Mouse (Mus musculus) CH12.LX (cell line): ENCODE data around the gene Mier3. TPM values are rescaled to one million over a fixed set of nuclear protein-coding genes. Genes with fewer than 3 reads are reported as not detected.

Experiments
- DNase-seq: peaks from one replicate; pipeline ENCODE4 v3.0.0-alpha.2; 2013; ENCODE audit errors: extremely low read depth
- H3K27ac ChIP-seq: 2 replicates; pipeline ENCODE4 v1.5.1; 2012; ENCODE audit warnings: low read depth, mild to moderate bottlenecking, control low read depth, moderate library complexity; ENCODE audit not compliant: insufficient read depth
- H3K27me3 ChIP-seq: replicated peaks from 2 replicates; pipeline ENCODE3; 2012; ENCODE audit warnings: inconsistent platforms
- H3K36me3 ChIP-seq, 2 experiments: replicated peaks in 1 of 2; 2 replicates each; pipeline versions ENCODE3 to v1.6.1; 2012; ENCODE audit warnings: inconsistent platforms in 1 of 2, low read length in 1 of 2, mild to moderate bottlenecking in 1 of 2, mixed read lengths in 1 of 2, moderate library complexity in 1 of 2; ENCODE audit not compliant: control insufficient read depth in 1 of 2, insufficient read depth in 1 of 2
- H3K4me1 ChIP-seq, 2 experiments: 2 replicates each; pipeline ENCODE4 v1.6.1; 2012; ENCODE audit warnings: inconsistent platforms in 1 of 2, moderate library complexity in 1 of 2; ENCODE audit not compliant: insufficient read depth in 2 of 2, control insufficient read depth in 1 of 2
- H3K4me2 ChIP-seq: 2 replicates; pipeline ENCODE4 v1.6.1; 2012; ENCODE audit warnings: low read depth, mild to moderate bottlenecking, control low read depth; ENCODE audit not compliant: poor library complexity, insufficient read depth, severe bottlenecking
- H3K4me3 ChIP-seq, 3 experiments: fragments of 150-350 bp in 1 of 3; sonication (generic) in 1 of 3; replicated peaks in 1 of 3; 2 replicates each; pipeline versions ENCODE3 to v1.5.1; 2011 to 2012; ENCODE audit warnings: low read depth in 2 of 3, low read length in 2 of 3, mild to moderate bottlenecking in 2 of 3, moderate library complexity in 2 of 3, control low read depth in 1 of 3, improper control_type of control experiment in 1 of 3, inconsistent platforms in 1 of 3, mixed read lengths in 1 of 3; ENCODE audit not compliant: poor library complexity in 1 of 3
- H3K79me2 ChIP-seq: replicated peaks from 2 replicates; pipeline ENCODE4 v1.6.1; 2012; ENCODE audit warnings: mild to moderate bottlenecking, moderate library complexity; ENCODE audit not compliant: control insufficient read depth, poor library complexity, insufficient read depth, severe bottlenecking; ENCODE audit errors: extremely low read depth
- H3K9ac ChIP-seq: 2 replicates; pipeline ENCODE4 v1.6.1; 2012; ENCODE audit warnings: low read depth, mild to moderate bottlenecking, control low read depth, moderate library complexity; ENCODE audit not compliant: insufficient read depth
- H3K9me3 ChIP-seq: replicated peaks from 2 replicates; pipeline ENCODE3; 2012; ENCODE audit warnings: low read length, inconsistent platforms, mixed read lengths
- CHD2 ChIP-seq: IDR thresholded peaks from 2 replicates; pipeline ENCODE4 v1.6.1; 2011; ENCODE audit warnings: low read length, improper control_type of control experiment
- CTCF ChIP-seq, 2 experiments: IDR thresholded peaks in 1 of 2; conservative IDR thresholded peaks in 1 of 2; 2 replicates each; pipeline ENCODE4 v1.5.1; 2011 to 2012; ENCODE audit warnings: low read depth in 2 of 2, low read length in 2 of 2, improper control_type of control experiment in 1 of 2, inconsistent platforms in 1 of 2, mild to moderate bottlenecking in 1 of 2, moderate library complexity in 1 of 2
- ELF1 ChIP-seq: IDR thresholded peaks from 2 replicates; pipeline ENCODE4 v1.6.1; 2014; ENCODE audit warnings: low read depth, mild to moderate bottlenecking, inconsistent platforms, low read length, improper control_type of control experiment
- ETS1 ChIP-seq: conservative IDR thresholded peaks from 2 replicates; pipeline ENCODE4 v1.6.1; 2012; ENCODE audit warnings: low read depth, mild to moderate bottlenecking, inconsistent platforms, low read length, improper control_type of control experiment, moderate library complexity
- GABPA ChIP-seq: IDR thresholded peaks from 2 replicates; pipeline ENCODE4 v1.6.1; 2012; ENCODE audit warnings: low read depth, low read length, improper control_type of control experiment, inconsistent platforms; ENCODE audit not compliant: insufficient replicate concordance
- HCFC1 ChIP-seq: IDR thresholded peaks from 2 replicates; pipeline ENCODE4 v1.6.1; 2012; ENCODE audit warnings: low read depth, mild to moderate bottlenecking, inconsistent platforms, low read length, improper control_type of control experiment
- IRF4 ChIP-seq: IDR thresholded peaks from 2 replicates; pipeline ENCODE4 v1.6.1; 2014; ENCODE audit warnings: low read depth, mild to moderate bottlenecking, inconsistent platforms, low read length, improper control_type of control experiment
- JUND ChIP-seq: conservative IDR thresholded peaks from 2 replicates; pipeline ENCODE4 v1.6.1; 2011; ENCODE audit warnings: low read depth, low read length, improper control_type of control experiment
- KAT2A ChIP-seq: IDR thresholded peaks from 2 replicates; pipeline ENCODE4 v1.6.1; 2012; ENCODE audit warnings: low read length, improper control_type of control experiment, inconsistent platforms; ENCODE audit not compliant: insufficient replicate concordance
- MAX ChIP-seq: IDR thresholded peaks from 2 replicates; pipeline ENCODE4 v1.6.1; 2011; ENCODE audit warnings: low read length, improper control_type of control experiment
- MAZ ChIP-seq: IDR thresholded peaks from 2 replicates; pipeline ENCODE4 v1.6.1; 2012; ENCODE audit warnings: low read depth, mild to moderate bottlenecking, inconsistent platforms, low read length, improper control_type of control experiment, moderate library complexity
- MYC ChIP-seq: IDR thresholded peaks from 2 replicates; pipeline ENCODE4 v1.6.1; 2011; ENCODE audit warnings: low read depth, mild to moderate bottlenecking, improper control_type of control experiment, low read length
- NELFE ChIP-seq: IDR thresholded peaks from 2 replicates; pipeline ENCODE4 v1.6.1; 2011; ENCODE audit warnings: low read depth, low read length, improper control_type of control experiment
- NRF1 ChIP-seq: IDR thresholded peaks from 2 replicates; pipeline ENCODE4 v1.6.1; 2014; ENCODE audit warnings: low read depth, mild to moderate bottlenecking, inconsistent platforms, low read length, improper control_type of control experiment, moderate library complexity
- PAX5 ChIP-seq: IDR thresholded peaks from 2 replicates; pipeline ENCODE4 v1.6.1; 2012; ENCODE audit warnings: low read length, inconsistent platforms, mixed read lengths
- SIN3A ChIP-seq: IDR thresholded peaks from 2 replicates; pipeline ENCODE4 v1.6.1; 2012; ENCODE audit warnings: low read length, improper control_type of control experiment, inconsistent platforms
- USF1 ChIP-seq: IDR thresholded peaks from 2 replicates; pipeline ENCODE4 v1.6.1; 2014; ENCODE audit warnings: low read depth, mild to moderate bottlenecking, inconsistent platforms, low read length, improper control_type of control experiment
- USF2 ChIP-seq: conservative IDR thresholded peaks from 2 replicates; pipeline ENCODE4 v1.6.1; 2011; ENCODE audit warnings: low read depth, low read length, improper control_type of control experiment
- ZC3H11A ChIP-seq: IDR thresholded peaks from 2 replicates; pipeline ENCODE4 v1.6.1; 2012; ENCODE audit warnings: low read depth, mild to moderate bottlenecking, inconsistent platforms, low read length, improper control_type of control experiment
- ZNF384 ChIP-seq: IDR thresholded peaks from 2 replicates; pipeline ENCODE4 v1.6.1; 2012; ENCODE audit warnings: low read depth, low read length, improper control_type of control experiment, inconsistent platforms
- dilution Hi-C: fragments of 300-500 bp; cut with MboI; formaldehyde crosslinking; loops from 2 replicates; pipeline ENCODE4 v1.14.3; 2020; ENCODE audit warnings: low sequenced_read_pairs; ENCODE audit not compliant: extremely low pct_unique_long_range_greater_than_20kb, extremely low pct_ligation_motif_present
- in situ Hi-C: fragments of 300-500 bp; cut with MboI; formaldehyde crosslinking; loops from 3 replicates; pipeline ENCODE4 v1.14.3; 2019; ENCODE audit warnings: low sequenced_read_pairs, low pct_ligation_motif_present, low pct_unique_long_range_greater_than_20kb, mixed read lengths
- polyA plus RNA-seq: library from polyadenylated mRNA; unstranded; fragments of >175 nt; gene quantifications from 2 replicates; pipeline ENCODE4 v1.2.1, GENCODE M21; 2012; ENCODE audit warnings: low read depth; ENCODE audit not compliant: insufficient read length
- total RNA-seq, 2 experiments: library from RNA; depleted of rRNA; stranded (reverse); fragments of 300-350 nt in 1 of 2; fragments of >200 nt in 1 of 2; gene quantifications; 2 replicates each; pipeline ENCODE4 v1.2.3; 2012 to 2014

The Mier3 gene
- total and polyA plus RNA-seq, 3 experiments, result 3.3 to 7.3 (median 7.0) TPM

GRCm38 (mm10) chr13:111746831-111747230 lies 66.1 kb downstream of the Mier3 start:
- Histone ChIP-seq H3K9ac (no peak overlapping the region), H3K36me3 (peaks cover 34 to 47% of the 10 kb centered on the region in 2 experiments), H3K9me3 (no peaks in the 10 kb centered on the region), H3K4me3 (no peak overlapping the region), H3K27me3 (no peaks in the 10 kb centered on the region)
- in situ Hi-C loops, result loop anchor here (5.0 to 10.0 kb wide), 2 partner anchors 262 to 510 kb away; no protein-coding TSS in a partner anchor
- DNase-seq, result no peak
- TF ChIP-seq JUND, result no peak
- TF ChIP-seq NRF1, result no peak
- no peak for TF ChIP-seq SIN3A
- TF ChIP-seq HCFC1, result no peak
- TF ChIP-seq ETS1, result no peak
- TF ChIP-seq NELFE, result no peak
- no peak for TF ChIP-seq ZNF384
- TF ChIP-seq, all 38 proteins: peak for 0
- H3K4me2 ChIP-seq, result no peak overlapping the region
- H3K79me2 ChIP-seq, result no peaks in the 10 kb centered on the region
- dilution Hi-C loops, result no loop called here
- peaks cover 0 to 23% of the 10 kb centered on the region in 2 experiments for H3K4me1 ChIP-seq
- H3K27ac ChIP-seq, result no peak overlapping the region

GRCm38 (mm10) chr13:111748301-111749062 lies 67.7 kb downstream of the Mier3 start:
- Histone ChIP-seq H3K4me3 (no peak overlapping the region), H3K4me2 (no peak overlapping the region), H3K27me3 (no peaks in the 10 kb centered on the region), H3K4me1 (peaks cover 0 to 20% of the 10 kb centered on the region in 2 experiments; a peak in 3 of 4 replicates), H3K9ac (no peak overlapping the region), H3K27ac (peak overlapping the region; percentile 56), H3K9me3 (no peaks in the 10 kb centered on the region), H3K79me2 (no peaks in the 10 kb centered on the region), H3K36me3 (peaks cover 45 to 61% of the 10 kb centered on the region in 2 experiments)
- dilution Hi-C loops, result no loop called here
- TF ChIP-seq USF2 (peak; percentile 30; the same call in 1 of the 2 replicates), CTCF (conservative IDR thresholded peaks at IDR 0.05 in 1 of 2, IDR thresholded peaks at IDR 0.05 in 1 of 2; ENCODE audit: low read depth in 2 of 2, low read length in 2 of 2) (no peak), JUND (peak; percentile 70), KAT2A (no peak), CHD2 (no peak), MYC (no peak), ELF1 (0 out of 2 replicates have a peak, but pooled peaks have one; percentile 15), ZC3H11A (no peak), MAZ (no peak), IRF4 (no peak), PAX5 (no peak), GABPA (no peak), SIN3A (no peak), HCFC1 (no peak), ETS1 (peak; percentile 63), MAX (0 out of 2 replicates have a peak, but pooled peaks have one; percentile 60), USF1 (peak; percentile 25; the same call in 1 of the 2 replicates), ZNF384 (peak; percentile 94)
- peak; percentile 53 for DNase-seq
- in situ Hi-C loops, result loop anchor here (5.0 to 10.0 kb wide), 2 partner anchors 264 to 509 kb away; no protein-coding TSS in a partner anchor
